Mouse (Mus musculus): ENCODE results near the gene Ace.
A peak's percentile ranks its signal among the peaks of the same experiment; 100 is the strongest.
"Not testable (repeated sequence)": the region's sequence is repeated elsewhere in the genome, so short reads cannot be mapped to it uniquely, and the experiment has no call there.

Ace gene

DNA sequence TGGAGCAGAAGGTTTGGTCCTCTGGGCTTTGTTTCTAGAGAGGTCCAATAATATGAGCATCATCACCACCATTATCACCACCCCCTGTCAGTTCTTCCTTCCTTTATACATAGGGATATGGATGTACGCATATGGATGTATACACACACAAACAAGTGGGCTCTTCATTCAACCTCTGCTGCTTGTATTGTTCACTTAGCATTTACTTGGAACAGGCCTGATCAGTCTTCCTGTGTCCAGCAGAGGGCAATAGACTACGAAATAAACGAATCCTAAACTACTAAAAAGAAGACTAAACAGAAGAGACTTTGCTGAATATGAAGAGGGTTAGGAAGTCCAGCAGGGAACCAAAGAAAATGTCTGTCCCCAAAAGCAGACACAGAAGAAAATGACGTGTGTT, 34.0 kb downstream of the Ace start:
- no peak for DNase-seq

DNA sequence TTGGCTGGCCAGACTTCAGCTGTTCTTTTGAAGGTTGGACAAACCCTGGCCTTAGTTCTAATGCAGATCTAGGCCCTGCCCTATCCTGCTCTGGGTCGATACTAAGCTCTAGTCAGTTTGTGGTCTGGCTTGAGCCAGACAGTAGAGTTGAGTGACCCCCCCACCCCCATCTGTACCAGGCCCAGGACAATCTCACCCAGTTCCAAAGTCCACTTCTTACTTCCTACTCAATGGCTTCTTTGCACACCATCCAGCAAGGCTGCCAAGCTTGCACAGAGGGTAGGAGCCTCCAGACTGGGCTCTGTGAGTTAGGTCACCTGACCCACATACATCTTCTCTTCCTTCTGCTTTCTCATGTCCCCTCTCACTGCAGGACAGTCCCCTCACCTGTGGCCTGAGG, 36.8 kb downstream of the Ace start:
- DNase-seq, result no peak

GRCm38 (mm10) chr11:106005970-106006369, 38.2 kb downstream of the Ace start:
- no peak for DNase-seq

DNA sequence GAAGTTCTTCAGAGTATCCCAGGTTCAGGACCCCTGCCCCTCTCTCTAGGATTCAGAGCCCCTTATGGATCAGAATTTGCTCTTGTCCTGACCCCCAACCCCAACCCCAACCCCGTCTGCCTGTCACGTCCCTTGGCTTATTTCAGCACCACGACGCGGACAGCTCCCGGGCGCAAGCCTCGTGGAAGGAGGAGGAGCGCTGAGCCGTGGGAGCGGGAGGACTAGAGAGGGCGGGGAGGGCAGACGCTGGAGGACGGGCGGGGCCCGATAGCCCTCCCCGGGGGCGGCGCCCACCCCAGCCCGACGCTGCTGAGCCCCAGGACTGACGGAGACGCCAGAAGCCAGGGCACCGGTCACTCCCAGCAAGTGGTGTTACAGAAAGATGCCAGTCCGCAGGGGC, 40.1 kb downstream of the Ace start, which contains the start of gene Kcnh6:
Kcnh6 (plus strand) TSS at position 304 of the 400 bp plus-strand sequence.
- no peak for DNase-seq

DNA sequence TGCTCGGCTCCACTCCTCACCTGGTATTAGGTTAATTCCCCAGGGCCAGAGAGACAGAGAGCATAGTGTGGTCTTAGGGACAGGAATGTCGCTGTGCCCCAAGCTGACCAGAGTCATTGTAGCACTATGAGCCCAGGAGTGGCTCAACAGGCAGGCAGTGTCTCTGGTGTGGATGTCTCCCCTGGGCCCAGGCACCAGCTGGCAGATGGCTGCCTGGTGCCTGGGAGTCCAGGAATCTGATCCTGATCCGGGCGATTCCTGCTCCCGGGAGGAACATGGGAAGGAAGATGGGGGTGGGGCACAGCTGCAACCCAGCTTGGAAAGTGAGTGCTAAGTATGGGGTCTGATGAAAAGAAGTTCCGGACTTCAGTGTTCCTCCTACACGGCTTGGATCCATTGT, 45.0 kb downstream of the Ace start:
- DNase-seq, result no peak

- DNase-seq, result no peak
Observed at GRCm38 (mm10) chr11:106013556-106014225, 45.9 kb downstream of the Ace start.

DNA sequence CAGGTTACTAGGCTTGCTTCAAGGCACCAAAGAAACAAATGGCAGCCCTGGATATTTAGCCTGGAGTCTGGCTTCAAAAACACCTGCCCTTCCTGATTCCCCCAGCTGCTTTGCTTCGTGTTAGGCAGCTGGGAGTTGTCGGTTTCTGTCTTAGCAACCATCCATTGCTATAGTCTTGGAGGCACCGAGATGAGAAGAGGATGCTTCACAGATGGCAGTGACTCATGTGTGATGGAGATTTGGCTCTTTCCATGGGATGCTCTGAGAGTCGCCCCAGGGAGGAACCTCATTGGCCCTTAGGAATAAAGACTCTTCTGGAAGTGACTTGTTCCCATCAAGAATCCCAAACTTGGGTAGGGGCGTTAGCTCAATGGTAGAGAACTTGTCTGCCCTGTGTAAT, 48.7 kb downstream of the Ace start:
- no peak for DNase-seq

GRCm38 (mm10) chr11:106020051-106020763, 52.5 kb downstream of the Ace start:
- DNase-seq, result peak; percentile 73

DNA sequence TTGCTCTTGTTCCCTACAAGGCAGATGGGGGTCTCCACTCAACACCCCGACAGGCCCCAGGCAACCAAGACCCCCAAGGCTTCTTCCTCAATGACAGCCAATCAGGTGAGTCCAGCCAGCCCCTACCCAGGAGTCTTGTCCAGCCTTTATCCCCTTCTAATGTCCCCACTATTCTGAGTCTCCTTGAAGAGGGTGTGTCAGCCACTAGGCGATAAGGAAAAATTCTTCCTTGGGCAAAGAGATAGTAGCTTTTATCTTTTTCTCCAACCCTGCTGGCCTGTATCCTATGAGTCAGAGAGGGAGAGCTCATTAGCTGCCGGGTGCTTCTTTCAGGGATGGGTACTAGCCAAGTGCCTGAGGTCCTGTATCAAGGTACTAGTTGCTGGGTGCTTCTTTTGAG, 58.0 kb downstream of the Ace start:
- no peak for DNase-seq

DNA sequence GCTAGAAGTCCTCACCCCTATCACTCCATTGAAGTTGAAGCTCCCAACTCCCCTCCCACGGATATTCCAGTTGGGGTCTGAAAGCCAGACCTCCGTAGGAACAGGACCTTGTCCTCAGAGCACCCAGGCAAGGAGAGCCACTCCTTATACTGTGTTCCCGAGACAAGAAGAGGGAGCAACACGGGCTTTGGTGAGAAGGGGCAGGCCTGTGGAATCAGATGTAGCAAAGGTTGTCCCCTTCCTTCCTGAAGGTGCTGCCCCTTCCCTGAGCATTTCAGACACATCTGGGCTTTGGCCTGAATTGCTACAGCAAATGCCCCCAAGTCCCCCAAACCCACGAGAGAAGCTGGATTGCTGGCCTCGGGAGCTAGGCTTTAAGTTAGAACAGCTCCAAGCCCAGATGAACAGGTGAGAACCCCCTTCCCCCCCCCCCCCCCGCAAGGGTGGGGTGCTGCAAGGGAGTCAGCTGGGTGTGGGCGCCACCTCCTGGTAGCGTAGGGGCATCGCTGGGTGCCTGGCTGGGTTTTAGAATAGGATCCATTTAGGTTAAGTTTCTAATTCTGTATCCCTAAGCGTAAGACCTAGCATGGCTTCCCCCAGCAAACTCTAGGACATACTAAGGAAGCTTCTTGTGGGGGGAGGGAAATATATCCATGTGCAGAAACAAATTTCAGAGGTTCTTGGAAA, 58.9 kb downstream of the Ace start:
- DNase-seq, result peak; percentile 61

GRCm38 (mm10) chr11:106027607-106028006, 59.9 kb downstream of the Ace start:
- no peak for DNase-seq

DNA sequence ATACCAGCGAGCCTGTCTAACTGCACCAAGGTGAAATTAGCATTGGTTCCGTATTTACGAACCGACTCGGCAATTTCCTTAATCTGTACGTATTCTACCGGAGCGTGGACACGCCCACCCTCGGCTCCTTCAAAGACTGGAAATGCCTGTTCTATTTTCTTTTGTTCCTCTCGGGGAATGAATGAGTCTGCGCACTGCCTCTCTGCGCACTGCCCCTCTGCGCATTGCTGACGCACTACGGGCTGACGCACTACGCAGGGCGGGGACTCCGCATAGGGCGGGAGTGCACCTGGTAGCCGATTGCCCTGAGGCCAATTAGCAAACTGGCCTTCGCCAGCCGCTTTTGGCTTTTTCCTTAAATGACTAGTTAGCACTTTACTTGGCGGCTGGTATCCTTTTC, 64.3 kb downstream of the Ace start:
- DNase-seq, result not testable (repeated sequence)

GRCm38 (mm10) chr11:106033491-106033919, 65.8 kb downstream of the Ace start:
- no peak for DNase-seq

DNA sequence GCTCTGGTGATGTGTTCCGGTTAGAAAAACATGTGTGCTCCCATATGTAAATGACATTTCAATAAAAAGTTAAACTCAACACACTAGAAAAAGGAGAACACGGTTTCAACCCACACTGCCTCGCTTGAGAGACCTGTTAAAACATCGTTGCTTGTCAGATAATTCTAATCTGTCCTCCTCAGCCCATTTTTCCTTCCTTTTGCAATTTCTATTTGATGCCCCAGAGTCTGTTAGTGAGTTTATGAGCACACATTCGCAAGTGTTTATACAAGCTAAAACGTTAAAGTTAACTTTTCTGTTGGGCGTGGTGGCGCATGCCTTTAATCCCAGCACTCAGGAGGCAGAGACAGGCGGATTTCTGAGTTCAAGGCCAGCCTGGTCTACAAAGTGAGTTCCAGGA, 67.2 kb downstream of the Ace start:
- no peak for DNase-seq

GRCm38 (mm10) chr11:106036548-106037417, 69.0 kb downstream of the Ace start, which contains the start of gene Dcaf7:
Gene Dcaf7 (plus strand): TSS chr11:106036872.
- DNase-seq, result peak; percentile 98

DNA sequence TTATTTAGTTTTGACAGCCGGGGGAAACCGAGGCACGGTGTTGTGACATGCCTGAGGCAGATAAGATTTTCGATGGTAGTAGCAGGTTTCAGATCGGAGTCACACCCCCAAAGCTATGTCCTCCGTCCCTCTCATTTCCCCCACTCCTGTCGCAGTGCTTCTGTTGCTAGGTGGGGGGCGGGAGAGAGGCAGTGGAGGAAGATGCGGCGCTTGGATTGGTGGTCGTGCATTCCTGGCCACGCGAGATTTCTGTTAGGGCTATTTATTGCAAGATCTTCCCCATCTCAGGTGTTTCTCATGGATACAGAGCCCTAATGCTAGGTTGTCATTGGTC, 69.6 kb downstream of the Ace start:
- peak; percentile 82 for DNase-seq
